Mouse (Mus musculus) myocyte (in vitro differentiated cells): ENCODE data around the gene Zc3h8. TPM values are rescaled to one million over a fixed set of nuclear protein-coding genes. Genes with fewer than 3 reads are reported as not detected.

Experiments used
- H3K27me3 ChIP-seq: one replicate; pipeline ENCODE4 v1.6.1; 2011; ENCODE audit not compliant: control insufficient read depth, insufficient read depth, insufficient read length
- H3K36me3 ChIP-seq: one replicate; pipeline ENCODE4 v1.6.1; 2011; ENCODE audit not compliant: control insufficient read depth, insufficient read depth
- H3K4me2 ChIP-seq: one replicate; pipeline ENCODE4 v1.6.1; 2011; ENCODE audit warnings: low read depth, control low read depth
- H3K4me3 ChIP-seq: one replicate; pipeline ENCODE4 v1.5.1; 2011; ENCODE audit warnings: mild to moderate bottlenecking, control low read depth, moderate library complexity
- H3K79me2 ChIP-seq: one replicate; pipeline ENCODE4 v1.6.1; 2011; ENCODE audit not compliant: control insufficient read depth, insufficient read depth
- H3ac ChIP-seq: one replicate; pipeline ENCODE4 v1.6.1; 2011; ENCODE audit not compliant: control insufficient read depth, insufficient read length
- CEBPB ChIP-seq: IDR thresholded peaks from 2 replicates; pipeline ENCODE4 v1.6.1; 2011; ENCODE audit warnings: mild to moderate bottlenecking, moderate library complexity; ENCODE audit not compliant: poor library complexity, insufficient read depth, severe bottlenecking
- E2F4 ChIP-seq: IDR thresholded peaks from one replicate; pipeline ENCODE4 v1.6.1; 2011; ENCODE audit warnings: mild to moderate bottlenecking, control low read depth, moderate library complexity; ENCODE audit not compliant: insufficient read depth
- MAX ChIP-seq: IDR thresholded peaks from one replicate; pipeline ENCODE4 v1.6.1; 2011; ENCODE audit warnings: low read depth, mild to moderate bottlenecking, control low read depth
- MYOD1 ChIP-seq, 3 experiments: IDR thresholded peaks; one replicate each; pipeline ENCODE4 v1.6.1; 2011; ENCODE audit warnings: control low read depth in 2 of 3, low read depth in 2 of 3, mild to moderate bottlenecking in 2 of 3, moderate library complexity in 1 of 3; ENCODE audit not compliant: insufficient read length in 2 of 3, control insufficient read depth in 1 of 3
- MYOG ChIP-seq, 3 experiments: IDR thresholded peaks; one replicate each; pipeline ENCODE4 v1.6.1; 2011; ENCODE audit warnings: control low read depth in 2 of 3, low read depth in 2 of 3, mild to moderate bottlenecking in 2 of 3; ENCODE audit not compliant: insufficient read length in 2 of 3, control insufficient read depth in 1 of 3, insufficient read depth in 1 of 3
- POLR2A ChIP-seq: IDR thresholded peaks from one replicate; pipeline ENCODE4 v1.6.1; 2011; ENCODE audit warnings: low read depth, mild to moderate bottlenecking, control low read depth, moderate library complexity; ENCODE audit not compliant: insufficient read length
- POLR2AphosphoS2 ChIP-seq: IDR thresholded peaks from one replicate; pipeline ENCODE4 v1.6.1; 2011; ENCODE audit warnings: low read depth, control low read depth; ENCODE audit not compliant: insufficient read length
- REST ChIP-seq: IDR thresholded peaks from one replicate; pipeline ENCODE4 v1.6.1; 2011; ENCODE audit warnings: mild to moderate bottlenecking, control low read depth, moderate library complexity; ENCODE audit not compliant: insufficient read depth, insufficient read length
- SRF ChIP-seq: IDR thresholded peaks from one replicate; pipeline ENCODE4 v1.6.1; 2011; ENCODE audit warnings: low read depth; ENCODE audit not compliant: control insufficient read depth, insufficient read length
- TCF12 ChIP-seq: IDR thresholded peaks from one replicate; pipeline ENCODE4 v1.6.1; 2011; ENCODE audit warnings: mild to moderate bottlenecking, control low read depth; ENCODE audit not compliant: poor library complexity, insufficient read depth, severe bottlenecking
- TCF3 ChIP-seq: IDR thresholded peaks from one replicate; pipeline ENCODE4 v1.6.1; 2011; ENCODE audit warnings: low read depth, control low read depth; ENCODE audit not compliant: insufficient read length
- USF1 ChIP-seq: IDR thresholded peaks from one replicate; pipeline ENCODE4 v1.6.1; 2011; ENCODE audit warnings: low read depth, mild to moderate bottlenecking, control low read depth, moderate library complexity
- polyA plus RNA-seq: library from polyadenylated mRNA; unstranded; fragments of >200 nt; fragmentation: generic; extraction: Trizol; gene quantifications from one replicate; pipeline ENCODE4 v1.2.1, GENCODE M21; 2012; ENCODE audit warnings: missing spikeins

Gene Zc3h8
- polyA plus RNA-seq = 1.8 TPM

- Histone ChIP-seq H3K79me2 (no peaks in the 10 kb centered on the region), H3K4me2 (peak within 1 kb of the TSS; percentile 99), H3ac (peak within 1 kb of the TSS; percentile 71), H3K36me3 (no peaks in the 10 kb centered on the region), H3K27me3 (no peaks in the 10 kb centered on the region), H3K4me3 (peak within 1 kb of the TSS; percentile 48)
- TF ChIP-seq POLR2A (peak; percentile 89), USF1 (no peak), POLR2AphosphoS2 (peak; percentile 70), SRF (no peak), TCF12 (no peak), REST (no peak), E2F4 (no peak), TCF3 (no peak), MYOG (IDR thresholded peaks at IDR 0.05; ENCODE audit: control insufficient read depth in 1 of 3, insufficient read depth in 1 of 3, insufficient read length in 2 of 3, low read depth in 2 of 3) (peak in 1 of 3 experiments; percentile 14), CEBPB (no peak), MYOD1 (IDR thresholded peaks at IDR 0.05; ENCODE audit: control insufficient read depth in 1 of 3, insufficient read length in 2 of 3, low read depth in 2 of 3) (peak in 2 of 3 experiments; percentile 1 to 38), MAX (no peak)
These were observed at the start of gene Zc3h8 for GRCm38 (mm10) chr2:128943538-128944528. Gene Zc3h8 (minus strand): TSS chr2:128944077.

DNA sequence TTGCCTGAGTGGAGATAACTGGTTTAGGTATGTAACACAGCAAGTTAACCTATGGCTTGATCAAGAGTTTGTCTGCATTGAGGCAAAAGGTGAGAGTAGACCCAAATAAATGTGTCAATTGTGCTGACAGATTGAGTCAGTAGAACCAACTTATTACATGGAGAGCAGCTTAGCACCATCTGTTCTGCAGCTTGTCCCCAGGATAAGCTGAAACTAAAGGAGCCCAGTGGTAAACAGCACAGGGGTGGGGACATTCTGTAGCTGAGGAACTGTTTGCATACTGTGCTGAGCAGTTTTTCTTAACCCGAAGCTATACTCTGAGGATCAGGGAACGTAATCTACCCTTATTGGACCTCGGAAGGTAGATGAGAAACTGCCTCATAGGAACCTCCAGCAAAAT, 40.9 kb upstream of the Zc3h8 start:
- no peak overlapping the region for H3K4me3 ChIP-seq
- H3K27me3 ChIP-seq = no peaks in the 10 kb centered on the region
- H3K36me3 ChIP-seq = no peaks in the 10 kb centered on the region
- TF ChIP-seq TCF3 (no peak), POLR2AphosphoS2 (no peak), MYOD1 (IDR thresholded peaks at IDR 0.05; ENCODE audit: control insufficient read depth in 1 of 3, insufficient read length in 2 of 3, low read depth in 2 of 3) (no peak), REST (no peak), E2F4 (no peak), MYOG (IDR thresholded peaks at IDR 0.05; ENCODE audit: control insufficient read depth in 1 of 3, insufficient read depth in 1 of 3, insufficient read length in 2 of 3, low read depth in 2 of 3) (no peak), MAX (no peak), SRF (no peak), CEBPB (no peak), USF1 (no peak)
- no peaks in the 10 kb centered on the region for H3K79me2 ChIP-seq
- H3K4me2 ChIP-seq = no peak overlapping the region
- H3ac ChIP-seq = no peak overlapping the region

GRCm38 (mm10) chr2:128975572-128975971, 31.7 kb upstream of the Zc3h8 start:
- no peak overlapping the region for H3K4me2 ChIP-seq
- no peaks in the 10 kb centered on the region for H3K27me3 ChIP-seq
- H3K79me2 ChIP-seq = no peaks in the 10 kb centered on the region
- no peak overlapping the region for H3K4me3 ChIP-seq
- no peak for TF ChIP-seq SRF
- no peak for TF ChIP-seq POLR2A
- no peak for TF ChIP-seq POLR2AphosphoS2
- TF ChIP-seq REST = no peak
- TF ChIP-seq USF1 = no peak
- no peak for TF ChIP-seq TCF3
- no peak for TF ChIP-seq CEBPB
- no peak for TF ChIP-seq MYOG (IDR thresholded peaks at IDR 0.05; ENCODE audit: control insufficient read depth in 1 of 3, insufficient read depth in 1 of 3, insufficient read length in 2 of 3, low read depth in 2 of 3)
- no peak for TF ChIP-seq E2F4
- TF ChIP-seq TCF12 = no peak
- H3ac ChIP-seq = no peak overlapping the region
- H3K36me3 ChIP-seq = no peaks in the 10 kb centered on the region

- TF ChIP-seq E2F4 = no peak
- no peak for TF ChIP-seq MYOG (IDR thresholded peaks at IDR 0.05; ENCODE audit: control insufficient read depth in 1 of 3, insufficient read depth in 1 of 3, insufficient read length in 2 of 3, low read depth in 2 of 3)
- no peak for TF ChIP-seq USF1
- TF ChIP-seq REST = no peak
- TF ChIP-seq POLR2A = no peak
- no peak for TF ChIP-seq MAX
- TF ChIP-seq POLR2AphosphoS2 = no peak
- no peak for TF ChIP-seq SRF
- no peak for TF ChIP-seq MYOD1 (IDR thresholded peaks at IDR 0.05; ENCODE audit: control insufficient read depth in 1 of 3, insufficient read length in 2 of 3, low read depth in 2 of 3)
- no peak for TF ChIP-seq CEBPB
- no peak for TF ChIP-seq TCF3
- TF ChIP-seq TCF12 = no peak
- H3ac ChIP-seq = no peak overlapping the region
- no peak overlapping the region for H3K4me2 ChIP-seq
- H3K79me2 ChIP-seq = peaks cover 8% of the 10 kb centered on the region
- H3K36me3 ChIP-seq = no peaks in the 10 kb centered on the region
- H3K27me3 ChIP-seq = no peaks in the 10 kb centered on the region
- H3K4me3 ChIP-seq = no peak overlapping the region
These were observed 28.4 kb upstream of the Zc3h8 start for GRCm38 (mm10) chr2:128972301-128972700.
